Mouse (Mus musculus): Measurements from ENCODE around the gene Myom1.
A peak's percentile ranks its signal among the peaks of the same experiment; 100 is the strongest.

GRCm38 (mm10) chr17:71164991-71165390 is 162.6 kb downstream of the Myom1 start:
- no peak for TF ChIP-seq CTCF (IDR thresholded peaks at IDR 0.05)
- TF ChIP-seq EP300 (IDR thresholded peaks at IDR 0.05) = peak; percentile 46; the same call in 1 of the 2 replicates
